Mouse (Mus musculus): Measurements from ENCODE around the gene Pth2.

Pth2 gene

DNA sequence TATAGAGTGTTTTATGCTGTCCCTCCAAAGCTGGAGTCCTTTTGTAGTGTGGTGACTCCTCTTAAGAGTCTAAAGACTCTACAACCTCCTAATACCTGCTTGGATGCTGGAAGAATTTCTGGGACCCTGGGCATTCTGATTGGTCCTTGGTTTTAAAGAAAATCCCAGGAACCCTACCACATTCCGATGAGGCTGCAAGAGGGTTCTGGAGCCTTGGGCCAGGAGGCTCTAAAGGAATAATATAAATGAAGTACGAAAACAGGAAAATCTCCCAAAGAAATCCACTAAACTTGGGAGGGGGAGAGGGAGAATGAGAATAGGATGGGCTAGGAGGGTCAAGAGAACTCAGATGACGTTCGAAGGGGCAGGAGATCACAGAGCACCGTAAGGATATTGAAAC is 27.2 kb upstream of the Pth2 start:
- no peak for DNase-seq (ENCODE audit: low read depth, low spot score)

DNA sequence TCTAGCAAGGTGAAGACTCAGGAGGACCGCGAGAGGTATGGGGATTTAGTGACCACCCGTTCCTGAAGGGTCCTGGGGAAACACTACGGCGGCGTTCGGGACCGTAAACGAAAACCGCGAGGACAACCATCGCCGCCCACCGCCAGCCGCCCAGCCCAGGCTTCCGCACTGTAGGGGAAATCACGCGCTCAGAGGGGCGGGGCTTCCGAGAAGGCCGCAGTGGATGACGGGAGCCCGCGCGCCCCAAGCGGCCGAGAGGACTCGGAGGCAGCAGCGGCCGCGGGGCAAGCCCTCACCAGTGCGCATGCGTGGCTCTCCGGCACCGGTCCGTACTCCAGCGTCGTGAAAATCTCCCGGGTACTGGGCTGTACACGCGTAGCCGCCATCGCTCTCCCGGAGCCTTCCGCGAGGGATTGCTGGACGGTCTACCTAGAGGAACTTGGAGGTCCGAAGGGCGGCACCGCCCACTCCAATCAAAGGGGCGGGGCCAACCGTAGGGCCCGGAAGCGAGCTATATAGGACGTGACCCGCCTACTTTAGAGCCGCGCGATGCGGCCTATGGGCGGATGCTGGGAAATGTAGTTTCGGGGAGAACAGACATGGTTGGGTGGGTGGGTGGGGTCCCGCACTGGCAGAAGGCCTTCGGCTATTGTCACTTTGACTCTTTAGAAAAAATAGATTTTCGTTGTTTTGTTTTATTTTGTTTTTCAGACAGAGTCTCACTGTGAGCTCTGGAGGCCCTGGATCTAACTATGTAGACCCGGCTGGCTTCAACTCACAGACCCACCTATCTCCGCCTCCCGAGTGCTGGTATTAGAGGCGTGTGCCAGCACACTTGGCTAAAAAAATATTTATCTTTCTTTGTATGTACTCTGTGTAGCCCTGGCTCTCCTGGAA is 26.5 kb upstream of the Pth2 start, which contains the start of the genes Pih1d1 and Aldh16a1:
Gene Pih1d1, plus strand, starts transcription at position 208 of the 897 bp plus-strand sequence.
Gene Aldh16a1, minus strand, starts transcription at position 489 of the 897 bp plus-strand sequence.
- DNase-seq (ENCODE audit: low read depth, low spot score): peak; percentile 95

DNA sequence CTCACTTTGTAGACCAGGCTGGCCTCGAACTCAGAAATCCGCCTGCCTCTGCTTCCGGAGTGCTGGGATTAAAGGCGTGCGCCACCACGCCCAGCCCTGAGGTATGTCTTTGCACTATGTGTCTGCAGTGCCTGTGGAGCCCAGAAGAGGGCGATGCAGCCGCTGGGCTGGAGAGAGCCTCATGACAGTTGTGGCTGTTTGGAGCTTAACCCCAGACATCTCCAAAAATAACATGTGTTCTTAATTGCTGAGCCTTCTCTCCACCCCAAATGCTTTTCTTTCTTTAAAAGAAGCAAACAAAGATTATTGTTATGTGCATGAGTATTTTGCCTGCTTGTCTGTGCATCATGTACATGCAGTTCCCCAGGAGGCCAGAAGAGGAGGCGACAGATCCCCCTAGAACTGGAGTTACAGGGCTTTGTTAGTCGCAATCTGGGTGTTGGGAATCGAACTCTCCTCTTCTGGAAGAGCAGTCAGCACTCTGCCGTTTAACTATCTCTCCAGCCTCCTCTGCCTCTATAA is 25.7 kb upstream of the Pth2 start:
- peak; percentile 54 for DNase-seq (ENCODE audit: low read depth, low spot score)

DNA sequence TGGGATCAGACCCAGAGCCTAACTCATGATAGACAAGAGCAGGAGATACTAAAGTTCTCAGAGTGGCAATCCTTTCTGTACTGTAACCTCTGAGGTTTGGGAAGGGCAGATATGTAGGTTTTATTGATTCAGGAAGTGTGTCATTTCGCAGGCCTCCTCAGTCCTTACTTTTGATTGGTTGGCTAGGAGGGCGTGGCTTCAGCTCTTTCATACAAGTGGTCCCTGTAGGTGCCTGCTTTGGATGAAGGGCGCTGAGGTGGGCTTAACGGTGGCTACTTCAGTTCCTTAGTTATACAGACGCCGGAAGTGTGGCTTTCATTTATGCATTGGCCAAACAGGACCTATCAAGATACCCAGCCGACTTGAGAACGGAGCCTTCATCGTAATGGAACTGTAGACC is 25.2 kb upstream of the Pth2 start:
- DNase-seq (ENCODE audit: low read depth, low spot score): no peak

DNA sequence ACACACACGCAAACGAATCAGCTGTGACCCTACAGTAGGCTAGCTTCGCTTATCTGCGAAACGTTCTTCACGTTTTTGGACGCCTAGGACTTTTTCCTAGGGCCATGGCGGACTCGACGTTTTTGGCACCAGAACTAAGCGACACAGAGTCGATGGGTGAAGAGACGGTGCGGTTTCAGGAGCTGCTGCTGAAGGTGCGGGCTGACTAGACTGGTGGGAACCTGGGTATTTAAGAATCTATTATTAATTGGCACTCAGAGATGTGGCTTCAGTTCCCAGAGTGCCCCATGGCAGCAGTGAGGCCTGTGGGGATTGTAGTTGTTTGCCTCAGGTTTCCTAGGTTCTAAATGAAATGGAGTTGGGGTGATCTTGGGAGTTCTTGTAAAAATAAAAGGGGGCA is 24.6 kb upstream of the Pth2 start:
- no peak for DNase-seq (ENCODE audit: low read depth, low spot score)

DNA sequence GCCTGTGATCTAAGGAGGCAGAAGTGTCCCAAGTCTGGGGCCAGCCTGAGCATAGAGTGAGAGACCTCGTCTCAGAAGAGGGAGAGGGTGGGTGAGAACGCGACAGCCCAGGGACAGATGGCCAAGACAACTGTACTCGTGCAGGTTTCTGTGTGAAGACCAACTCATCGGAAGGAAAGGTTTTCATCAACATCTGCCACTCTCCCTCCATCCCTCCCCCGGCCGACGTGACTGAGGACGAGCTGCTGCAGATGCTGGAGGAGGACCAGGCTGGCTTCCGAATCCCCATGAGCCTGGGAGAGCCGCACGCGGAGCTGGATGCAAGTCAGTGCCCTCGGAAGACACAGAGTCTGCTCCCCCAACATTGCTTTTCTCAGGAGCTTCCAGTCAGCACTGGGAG is 23.3 kb upstream of the Pth2 start:
- DNase-seq (ENCODE audit: low read depth, low spot score): no peak

DNA sequence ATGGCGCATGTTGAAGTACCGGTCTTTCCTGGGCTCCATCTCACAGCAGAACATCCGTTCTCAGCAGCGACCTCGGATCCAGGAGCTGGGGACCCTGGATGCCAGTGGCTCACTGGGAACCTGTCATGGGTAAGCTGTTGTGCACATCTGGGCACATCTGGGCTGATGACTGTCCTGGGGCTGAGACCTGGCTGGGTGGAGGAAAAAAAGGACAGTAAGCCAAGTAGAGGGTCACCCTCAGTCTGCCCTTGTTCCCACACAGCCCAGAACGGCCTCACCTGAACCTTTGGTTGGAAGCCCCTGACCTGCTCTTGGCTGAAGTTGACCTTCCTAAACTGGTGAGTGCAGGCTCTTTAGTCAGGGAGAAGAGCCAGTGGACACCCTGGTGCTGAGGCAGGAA is 21.8 kb upstream of the Pth2 start:
- DNase-seq (ENCODE audit: low read depth, low spot score): no peak

DNA sequence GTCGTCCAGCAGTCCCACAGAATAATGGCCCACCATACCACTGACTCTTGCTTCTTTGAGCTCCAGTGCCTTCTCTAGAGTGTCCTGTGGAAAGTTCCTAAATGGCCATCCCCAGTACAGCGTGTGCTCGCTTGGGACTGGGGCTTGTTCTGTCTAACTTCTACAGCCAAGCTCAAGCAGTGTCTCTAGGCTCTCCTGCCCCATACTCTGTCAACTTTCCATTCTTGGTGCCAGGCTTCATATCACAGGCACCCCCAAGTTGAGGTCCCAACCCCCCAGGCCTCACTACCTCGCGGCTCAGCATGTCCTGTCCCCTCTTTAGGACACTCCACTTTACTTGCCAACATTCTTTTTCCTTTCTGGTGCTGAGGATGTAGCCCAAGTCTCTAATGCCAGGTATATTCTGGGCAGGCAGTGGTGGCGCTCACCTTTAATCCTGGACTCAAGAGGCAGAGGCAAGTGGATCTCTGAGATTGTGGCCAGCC is 20.4 kb upstream of the Pth2 start:
- DNase-seq (ENCODE audit: low read depth, low spot score): no peak

DNA sequence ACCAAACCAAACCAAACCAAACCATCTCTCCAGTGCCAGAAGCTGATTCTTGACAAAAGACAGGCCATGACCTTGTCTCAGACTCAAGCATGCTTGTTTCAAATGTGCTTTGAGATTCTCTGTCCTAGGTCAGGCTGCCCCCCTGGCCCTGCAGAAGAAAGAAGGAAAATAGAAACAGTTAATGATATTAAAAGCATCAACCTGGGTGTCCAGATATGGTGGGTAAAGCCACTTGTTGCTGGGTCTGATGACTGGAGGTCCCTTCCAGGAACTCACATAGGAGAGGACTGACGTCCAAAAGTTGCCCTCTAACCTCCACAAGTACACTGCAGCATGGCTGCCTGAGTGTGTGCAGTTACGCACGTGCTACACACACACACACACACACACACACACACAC is 19.9 kb upstream of the Pth2 start:
- DNase-seq (ENCODE audit: low read depth, low spot score): no peak

DNA sequence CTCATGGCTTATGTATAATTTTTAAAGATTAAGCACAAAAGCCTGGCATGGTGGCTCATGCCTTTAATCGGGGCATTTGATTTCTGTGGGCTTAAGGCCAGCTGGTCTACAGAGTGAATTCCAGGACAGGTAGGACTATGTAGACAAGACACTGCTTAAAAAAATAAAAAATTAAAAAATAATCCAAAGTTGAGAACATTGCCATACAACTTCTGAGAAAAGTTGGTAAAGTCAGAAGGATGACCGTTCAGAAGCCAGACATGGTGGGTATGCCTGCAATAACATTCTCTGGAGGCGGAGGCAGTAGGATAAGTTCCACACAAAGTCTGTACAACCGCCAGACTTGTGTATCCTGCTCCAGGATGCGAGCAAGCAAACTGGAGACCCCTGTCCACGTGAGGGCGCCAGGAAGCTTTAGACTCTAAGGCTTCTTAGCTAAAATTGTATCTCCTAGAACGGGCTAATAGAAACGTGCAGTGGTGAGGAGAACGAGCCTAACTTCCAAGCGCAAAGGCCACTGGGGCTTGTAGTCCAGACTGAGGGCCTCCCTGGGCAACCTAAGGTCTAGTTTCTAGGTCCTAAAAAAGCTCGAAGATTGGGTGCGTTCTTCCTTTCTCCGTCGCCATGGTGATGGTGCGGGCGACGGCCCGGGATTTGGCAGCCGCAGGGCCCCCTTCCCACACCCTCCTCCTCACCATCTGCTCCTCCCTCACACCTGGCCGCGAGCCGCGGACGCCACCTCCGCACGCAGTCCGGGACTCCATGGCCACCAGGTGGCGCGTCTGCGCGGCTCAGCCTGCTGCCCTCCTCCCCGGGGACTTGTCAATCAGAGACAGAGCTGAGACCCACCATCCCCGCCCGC is 19.0 kb upstream of the Pth2 start:
- DNase-seq (ENCODE audit: low read depth, low spot score): peak; percentile 88

DNA sequence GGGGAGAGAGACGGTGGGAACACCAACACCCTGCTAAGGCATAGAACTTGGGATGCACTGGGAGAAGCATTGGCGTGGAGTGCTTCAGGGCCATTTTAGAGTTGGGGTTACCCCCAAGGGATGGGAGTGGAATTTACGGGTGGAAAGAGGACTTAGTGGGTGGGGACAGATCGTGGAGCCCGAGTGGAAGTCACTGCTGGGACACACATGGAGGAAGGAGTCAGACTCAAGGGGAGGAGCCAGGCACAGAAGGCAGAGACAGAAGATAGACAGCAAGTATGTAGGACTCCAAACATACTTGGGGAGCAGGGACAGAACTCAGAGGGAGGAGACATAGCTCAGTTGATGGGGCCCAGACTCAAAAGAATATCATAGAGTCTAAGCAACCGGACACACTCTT is 18.2 kb upstream of the Pth2 start:
- no peak for DNase-seq (ENCODE audit: low read depth, low spot score)

DNA sequence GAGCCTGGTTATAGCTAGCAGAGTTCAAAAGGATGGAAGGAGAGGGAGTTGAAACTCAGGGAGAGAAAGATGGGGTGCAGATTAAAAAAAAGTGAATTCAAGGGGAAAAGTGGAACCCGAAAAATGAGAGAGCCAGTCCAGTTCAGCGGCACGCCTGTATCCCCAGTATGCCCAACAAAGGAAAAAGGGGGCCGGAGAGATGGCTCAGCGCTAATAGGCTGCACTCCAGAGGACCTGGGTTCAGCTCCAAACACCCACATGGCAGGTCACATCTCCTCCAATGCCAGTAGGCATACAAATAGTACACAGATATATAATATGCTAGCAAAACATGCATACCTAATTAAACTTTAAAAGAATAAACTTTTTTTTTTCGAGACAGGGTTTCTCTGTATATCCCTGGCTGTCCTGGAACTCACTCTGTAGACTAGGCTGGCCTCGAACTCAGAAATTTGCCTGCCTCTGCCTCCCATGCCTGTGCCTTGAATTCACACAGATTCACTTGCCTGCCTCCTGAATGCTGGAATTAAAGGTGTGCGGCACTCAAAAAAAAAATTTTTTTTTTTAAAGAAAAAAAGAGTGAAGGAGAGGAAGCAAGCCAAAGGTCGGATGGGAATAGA is 17.7 kb upstream of the Pth2 start:
- no peak for DNase-seq (ENCODE audit: low read depth, low spot score)

DNA sequence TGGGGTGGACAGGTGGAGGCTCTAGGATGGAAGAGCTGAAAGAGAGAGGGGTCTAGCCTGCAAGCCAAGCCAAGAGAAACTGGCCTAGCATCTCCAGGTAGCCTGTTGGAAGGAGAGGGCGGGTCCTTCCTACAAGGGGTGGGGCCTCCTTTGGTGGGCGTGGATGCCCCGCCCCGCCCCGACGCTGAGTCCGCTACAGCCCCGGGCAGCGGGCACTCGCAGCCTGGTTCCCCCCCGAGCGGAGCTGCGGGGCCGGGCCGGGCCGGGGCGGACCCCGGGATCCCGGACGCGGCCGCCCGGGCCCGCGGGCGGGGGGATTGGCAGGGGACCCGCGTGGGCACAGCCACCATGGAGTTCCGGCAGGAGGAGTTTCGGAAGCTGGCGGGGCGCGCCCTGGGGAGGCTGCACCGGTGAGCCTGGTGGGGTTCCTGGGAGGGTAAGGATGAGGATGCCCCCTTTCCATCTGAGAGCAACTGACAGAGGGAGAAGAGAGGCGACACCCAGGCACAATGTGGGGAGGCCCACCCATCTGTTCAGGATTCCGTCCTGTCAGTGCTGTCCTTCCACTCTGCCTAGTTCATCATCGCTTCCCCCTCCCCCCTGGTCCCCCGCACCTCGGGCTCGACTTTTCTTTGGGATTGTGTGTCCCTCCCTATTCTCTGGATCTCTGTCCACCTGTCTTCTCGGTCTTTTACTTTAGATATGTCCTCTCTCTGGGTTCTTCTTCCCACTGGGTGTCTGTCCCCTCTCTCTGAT is 16.9 kb upstream of the Pth2 start, which contains the start of gene Slc17a7:
Gene Slc17a7, plus strand, starts transcription at position 215 of the 756 bp plus-strand sequence.
- DNase-seq (ENCODE audit: low read depth, low spot score): no peak

DNA sequence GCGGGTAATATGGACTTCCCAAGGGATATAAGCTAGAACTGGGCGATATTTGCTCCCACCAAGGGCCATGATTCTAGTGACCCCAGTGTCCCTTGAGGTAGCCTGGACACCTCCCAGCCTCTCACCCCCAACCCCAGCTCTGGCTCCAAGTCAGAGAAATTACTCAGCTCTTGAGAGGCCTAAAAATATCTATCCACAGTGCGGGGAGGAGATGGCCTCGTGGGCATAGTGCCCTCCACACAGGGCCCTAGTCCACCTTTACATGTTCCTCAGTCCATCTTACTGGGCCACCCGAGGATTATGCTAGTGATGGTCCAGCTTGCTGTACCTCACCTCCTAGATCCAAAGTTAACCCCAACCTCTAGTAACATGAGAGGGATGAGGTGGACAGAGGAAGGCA is 16.0 kb upstream of the Pth2 start:
- DNase-seq (ENCODE audit: low read depth, low spot score): no peak

DNA sequence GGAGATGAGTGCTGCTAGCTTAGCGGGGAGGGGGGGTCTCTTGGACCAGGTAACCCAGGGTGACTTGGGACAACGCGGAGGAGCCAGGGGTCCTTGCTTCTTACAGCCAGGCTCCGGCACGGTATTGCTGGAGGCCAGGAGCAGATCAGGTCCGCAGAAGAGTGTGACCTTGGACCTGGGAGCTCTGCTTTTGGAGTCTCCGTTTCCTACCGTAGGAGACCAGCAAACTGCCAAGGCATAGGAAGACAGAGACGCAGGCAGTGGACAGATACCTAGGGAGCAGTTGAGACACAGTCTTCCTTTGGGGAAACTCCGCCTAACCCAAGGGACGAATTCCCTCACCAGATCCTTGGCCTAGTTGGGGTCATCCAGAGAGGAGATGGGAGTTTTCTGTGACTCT is 15.1 kb upstream of the Pth2 start:
- DNase-seq (ENCODE audit: low read depth, low spot score): no peak

DNA sequence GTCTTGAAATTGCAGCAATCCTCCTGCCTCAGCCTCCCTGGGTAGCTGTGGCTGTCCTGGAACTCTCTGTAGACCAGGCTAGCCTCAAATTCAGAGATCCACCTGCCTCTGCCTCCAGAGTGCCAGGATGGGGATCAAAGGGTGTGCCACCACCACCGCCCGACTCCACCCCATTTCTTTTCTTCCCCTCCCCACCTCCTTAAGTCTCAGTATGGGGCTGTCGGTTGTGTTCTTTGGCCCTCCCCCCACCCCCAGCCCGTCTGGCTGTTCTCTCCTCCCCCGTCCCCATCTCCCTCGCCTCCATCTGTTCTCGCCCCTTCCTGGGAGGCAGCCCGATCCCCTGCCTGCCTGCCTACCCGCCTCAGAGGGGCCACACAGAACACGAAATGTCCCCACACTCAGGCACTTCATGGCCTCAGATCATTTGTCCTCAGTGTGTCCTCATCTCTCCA is 13.8 kb upstream of the Pth2 start:
- no peak for DNase-seq (ENCODE audit: low read depth, low spot score)

DNA sequence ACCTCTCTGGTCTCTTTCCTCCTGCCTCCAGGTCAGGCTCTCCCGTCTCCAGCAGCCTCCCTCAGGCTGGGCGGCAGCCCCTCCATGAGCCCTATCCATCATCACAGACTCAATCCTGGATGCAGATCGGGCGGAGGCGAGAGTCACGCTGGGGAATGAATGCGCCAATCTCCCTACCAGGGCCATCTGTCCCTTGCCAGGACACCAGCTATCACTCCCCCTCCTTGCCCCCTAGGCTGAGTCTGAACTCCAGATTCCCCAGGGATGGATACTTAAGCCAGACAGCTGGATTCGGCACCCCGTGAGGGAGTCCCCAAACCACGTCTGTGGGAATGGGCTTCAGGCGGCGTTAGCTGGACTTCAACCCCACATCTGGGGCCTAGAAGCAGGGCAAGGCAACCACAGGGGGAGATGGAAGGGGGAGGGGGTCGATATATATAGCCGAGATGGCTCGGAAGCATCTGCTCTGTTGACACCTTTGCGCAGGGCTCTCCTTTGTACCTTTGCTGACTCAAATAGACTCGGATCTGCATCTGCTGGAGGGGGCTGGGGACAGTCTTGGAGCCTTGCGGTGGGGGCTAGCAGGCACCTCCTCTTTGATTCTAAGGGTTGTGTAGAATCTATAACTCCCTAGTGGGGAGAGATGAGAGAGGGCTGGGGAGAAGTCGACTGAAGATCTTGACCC is 12.9 kb upstream of the Pth2 start:
- peak; percentile 41 for DNase-seq (ENCODE audit: low read depth, low spot score)

DNA sequence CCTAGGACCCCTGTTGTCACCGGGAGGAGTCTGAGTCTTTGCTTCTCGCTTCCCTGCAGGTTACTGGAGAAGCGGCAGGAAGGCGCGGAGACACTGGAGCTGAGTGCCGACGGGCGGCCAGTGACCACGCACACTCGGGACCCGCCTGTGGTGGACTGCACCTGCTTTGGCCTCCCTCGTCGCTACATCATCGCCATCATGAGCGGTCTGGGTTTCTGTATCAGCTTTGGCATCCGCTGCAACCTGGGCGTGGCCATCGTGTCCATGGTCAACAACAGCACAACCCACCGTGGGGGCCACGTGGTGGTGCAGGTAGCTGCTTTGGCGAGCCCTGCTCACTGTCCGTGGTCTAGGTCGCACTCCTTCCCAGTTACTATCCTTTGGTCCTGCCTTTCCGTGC is 12.1 kb upstream of the Pth2 start:
- no peak for DNase-seq (ENCODE audit: low read depth, low spot score)

DNA sequence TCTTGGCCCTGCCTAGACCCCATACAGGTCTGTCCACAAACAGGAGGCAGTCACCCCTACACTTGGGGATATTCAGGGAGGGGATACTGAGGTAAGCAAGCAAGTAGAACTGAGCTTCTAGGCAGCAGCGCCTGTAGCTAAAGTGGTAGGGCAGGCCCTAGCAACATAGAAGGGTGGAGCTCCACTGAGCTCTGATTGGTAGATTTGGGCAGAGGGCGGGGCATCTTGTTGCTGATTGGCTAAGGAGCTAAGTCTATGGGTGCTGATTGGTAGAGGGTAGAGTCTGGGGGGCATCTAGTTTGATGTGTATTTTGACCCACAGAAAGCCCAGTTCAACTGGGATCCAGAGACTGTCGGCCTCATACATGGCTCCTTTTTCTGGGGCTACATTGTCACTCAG is 11.3 kb upstream of the Pth2 start:
- DNase-seq (ENCODE audit: low read depth, low spot score): no peak

DNA sequence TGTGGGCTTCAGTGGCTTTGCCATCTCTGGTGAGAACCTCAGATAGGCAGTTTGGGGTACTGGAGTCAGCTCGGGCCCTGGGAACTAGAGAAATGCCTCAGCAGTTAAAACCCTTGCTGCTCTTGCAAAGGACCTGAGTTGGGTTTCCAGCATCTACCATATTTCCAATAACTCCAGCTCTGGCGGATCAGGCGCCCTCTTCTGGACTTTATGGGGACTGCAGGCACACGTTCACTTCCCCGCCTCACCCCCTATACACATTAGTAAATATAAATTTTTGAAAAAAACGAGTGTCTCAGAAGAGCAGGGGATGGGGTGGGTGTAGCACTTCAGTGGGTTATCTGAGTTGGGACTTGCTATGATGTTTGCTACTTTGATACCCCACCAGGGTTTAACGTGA is 7.8 kb upstream of the Pth2 start:
- DNase-seq (ENCODE audit: low read depth, low spot score): no peak

Data from mesoderm, embryonic 11.5 days (tissue).